Mouse (Mus musculus) olfactory bulb, adult 2 months (tissue): Measurements from ENCODE around the gene Mecom. TPM values are rescaled to one million over a fixed set of nuclear protein-coding genes. Genes with fewer than 3 reads are reported as not detected.

ENCODE experiments used
- H3K27ac ChIP-seq: fragments of 200-500 bp; 2 replicates; pipeline ENCODE4 v1.5.1; 2012; ENCODE audit warnings: low read depth, low read length; ENCODE audit not compliant: insufficient read depth
- H3K4me1 ChIP-seq: fragments of 200-500 bp; 2 replicates; pipeline ENCODE4 v1.6.1; 2012; ENCODE audit warnings: low read length; ENCODE audit not compliant: control insufficient read depth, insufficient read depth
- H3K4me3 ChIP-seq: fragments of 200-500 bp; 2 replicates; pipeline ENCODE4 v1.5.1; 2012; ENCODE audit warnings: mild to moderate bottlenecking, low read depth, low read length, moderate library complexity; ENCODE audit not compliant: insufficient read depth
- CTCF ChIP-seq: fragments of 200-500 bp; IDR thresholded peaks from 2 replicates; pipeline ENCODE4 v1.5.1; 2012; ENCODE audit warnings: low read depth, mild to moderate bottlenecking, low read length, moderate library complexity; ENCODE audit not compliant: insufficient read depth
- POLR2A ChIP-seq: fragments of 200-500 bp; IDR thresholded peaks from 2 replicates; pipeline ENCODE4 v1.6.1; 2012; ENCODE audit warnings: mild to moderate bottlenecking, low read depth, low read length, moderate library complexity; ENCODE audit not compliant: insufficient read depth
- WGBS: fragments of 180-500 bp; shearing (Covaris S2); methylation state at CpG from one replicate; pipeline ENCODE4 v1.1.7; 2018; 5-methylcytosine and 5-hydroxymethylcytosine counted together
- polyA plus RNA-seq: library from polyadenylated mRNA; stranded (reverse); fragments of >200 nt; gene quantifications from 2 replicates; pipeline ENCODE4 v1.2.4, GENCODE M21; 2012; ENCODE audit warnings: low replicate concordance; ENCODE audit not compliant: missing spikeins, insufficient read depth, insufficient read length

Mecom gene
- polyA plus RNA-seq, 1 experiment, result not detected

GRCm38 (mm10) chr3:30468068-30468835, 79.6 kb downstream of the Mecom start:
- no peak overlapping the region for H3K27ac ChIP-seq
- 85% methylated on average over 7 of the region's 7 CpGs for WGBS
- H3K4me1 ChIP-seq, result no peaks in the 10 kb centered on the region
- TF ChIP-seq CTCF, result no peak
- TF ChIP-seq POLR2A, result no peak
- H3K4me3 ChIP-seq, result no peak overlapping the region

DNA sequence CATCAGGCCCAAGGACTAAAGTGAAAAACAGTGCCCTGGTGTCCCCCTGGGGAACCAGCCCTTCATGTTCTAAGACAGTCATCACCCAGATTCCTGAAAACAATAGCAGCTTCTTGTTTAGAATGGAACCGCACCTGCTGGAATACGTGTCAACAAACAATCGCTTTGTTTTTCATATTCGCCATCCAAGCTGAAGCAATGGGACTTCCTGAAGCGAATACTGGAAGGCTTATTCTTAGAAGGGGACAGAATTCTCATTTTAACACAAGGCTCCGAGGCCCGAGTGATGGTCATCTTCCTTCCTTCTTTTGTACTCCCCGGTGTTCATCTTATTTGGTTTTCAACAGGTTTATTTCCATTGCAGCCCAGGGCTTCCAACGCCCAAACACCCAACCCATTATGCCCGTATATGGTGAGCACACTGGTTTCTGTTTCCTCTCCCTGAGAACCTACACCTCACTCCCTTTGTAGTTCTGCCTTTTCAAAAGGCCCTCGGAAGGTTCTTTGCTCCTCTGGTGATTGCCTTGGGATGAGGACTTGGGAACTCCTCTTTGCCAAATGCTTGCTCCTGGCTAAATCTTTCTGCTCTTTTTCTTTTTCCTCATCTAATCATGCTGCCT, 81.7 kb downstream of the Mecom start:
- Histone ChIP-seq H3K4me3 (no peak overlapping the region), H3K27ac (no peak overlapping the region), H3K4me1 (no peaks in the 10 kb centered on the region)
- WGBS, result 80% methylated on average over 11 of the region's 11 CpGs
- TF ChIP-seq POLR2A, result no peak

GRCm38 (mm10) chr3:30464497-30464896, 83.3 kb downstream of the Mecom start:
- TF ChIP-seq CTCF (no peak), POLR2A (no peak)
- Histone ChIP-seq H3K4me1 (no peaks in the 10 kb centered on the region), H3K27ac (no peak overlapping the region), H3K4me3 (no peak overlapping the region)
- 94% methylated on average over 3 of the region's 3 CpGs for WGBS

DNA sequence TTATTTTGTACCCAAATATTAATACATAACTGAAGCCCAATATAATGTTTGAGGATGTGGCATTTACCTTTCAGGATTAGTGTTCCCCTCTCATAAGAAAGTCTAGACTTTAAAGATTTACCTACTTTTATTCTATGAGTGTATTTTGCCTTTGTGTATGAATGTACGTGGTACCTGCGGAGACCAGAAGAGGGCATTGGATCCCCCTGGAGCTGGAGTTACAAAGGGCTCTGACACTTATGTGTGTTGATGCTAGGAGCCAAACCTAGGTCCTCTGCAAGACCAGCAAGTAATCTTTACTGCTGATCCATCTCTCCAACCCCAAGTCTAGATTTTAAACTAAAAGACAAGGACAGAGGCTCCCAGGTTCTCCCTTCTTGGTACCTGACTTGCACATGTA, 86.0 kb downstream of the Mecom start:
- TF ChIP-seq POLR2A, result no peak
- no peak for TF ChIP-seq CTCF
- Histone ChIP-seq H3K27ac (no peak overlapping the region), H3K4me1 (no peaks in the 10 kb centered on the region), H3K4me3 (no peak overlapping the region)
- WGBS, result 83% methylated on average over 2 of the region's 2 CpGs

DNA sequence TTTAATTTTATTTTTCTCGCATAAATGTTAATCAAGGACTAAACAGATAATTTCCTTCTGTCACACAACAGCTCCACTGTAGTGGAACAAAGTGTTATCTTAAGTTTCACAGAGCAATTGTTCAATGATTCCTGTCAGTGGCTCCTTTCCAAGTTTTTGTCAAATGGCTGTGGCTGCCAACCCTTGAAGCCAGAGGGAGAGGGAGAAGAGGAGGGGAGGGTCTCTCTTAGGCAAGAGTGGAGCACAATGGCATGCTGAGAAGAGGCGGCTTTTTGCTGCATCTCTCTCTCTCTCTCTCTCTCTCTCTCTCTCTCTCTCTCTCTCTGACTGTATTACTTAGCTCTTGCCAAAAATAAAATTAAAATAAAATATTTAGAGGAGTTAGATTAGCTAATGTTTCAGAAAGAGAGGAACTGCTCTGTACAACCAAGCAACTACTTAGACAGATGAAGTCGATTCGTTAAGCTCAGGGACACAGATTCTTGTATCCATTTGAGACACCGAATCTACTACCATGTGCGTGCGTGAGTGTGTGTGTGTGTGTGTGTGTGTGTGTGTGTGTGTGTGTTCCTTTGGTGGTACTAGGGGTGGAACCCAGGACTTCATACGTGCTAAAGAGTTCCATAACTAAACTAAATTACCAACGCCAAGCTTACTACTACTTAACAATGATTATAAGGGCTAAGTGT, 86.8 kb downstream of the Mecom start:
- 49% methylated on average over 9 of the region's 9 CpGs for WGBS
- Histone ChIP-seq H3K27ac (no peak overlapping the region), H3K4me1 (no peaks in the 10 kb centered on the region), H3K4me3 (no peak overlapping the region)
- TF ChIP-seq POLR2A (no peak), CTCF (no peak)

- Histone ChIP-seq H3K27ac (no peak overlapping the region), H3K4me1 (no peaks in the 10 kb centered on the region), H3K4me3 (no peak overlapping the region)
- WGBS, result 93% methylated on average over 4 of the region's 4 CpGs
- TF ChIP-seq CTCF (no peak), POLR2A (no peak)
These were observed 88.2 kb downstream of the Mecom start for GRCm38 (mm10) chr3:30459626-30460025.

GRCm38 (mm10) chr3:30457975-30458678, 89.7 kb downstream of the Mecom start:
- TF ChIP-seq POLR2A (no peak), CTCF (no peak)
- H3K27ac ChIP-seq, result no peak overlapping the region
- 82% methylated on average over 9 of the region's 9 CpGs for WGBS

DNA sequence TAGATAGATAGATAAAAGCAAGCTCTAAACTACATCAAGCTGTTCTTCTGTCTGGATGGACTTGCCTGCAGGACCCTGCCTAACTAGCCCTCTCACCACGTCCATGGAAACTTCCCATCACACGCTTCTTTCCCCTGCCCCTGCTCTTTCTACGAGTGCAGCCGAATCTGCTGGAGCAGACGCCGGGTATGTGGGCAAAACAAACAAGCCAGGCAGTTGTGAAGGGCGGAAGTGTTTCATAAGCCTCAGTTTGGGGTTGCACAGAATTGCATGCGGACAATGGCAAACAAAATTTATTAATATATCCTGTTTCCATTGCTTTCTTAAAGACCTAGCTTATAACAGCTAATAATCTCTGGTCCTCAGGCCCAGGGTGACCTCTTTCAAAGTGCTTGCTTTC, 91.9 kb downstream of the Mecom start:
- Histone ChIP-seq H3K4me1 (no peaks in the 10 kb centered on the region), H3K4me3 (no peak overlapping the region), H3K27ac (no peak overlapping the region)
- no peak for TF ChIP-seq CTCF
- no peak for TF ChIP-seq POLR2A
- WGBS, result 88% methylated on average over 8 of the region's 8 CpGs

More at GRCm38 (mm10) chr3:30457975-30458678, 89.7 kb downstream of the Mecom start:
- Histone ChIP-seq H3K4me1 (no peaks in the 10 kb centered on the region), H3K4me3 (no peak overlapping the region)
